Mouse (Mus musculus) left cerebral cortex, adult 2 months (tissue): ENCODE data around the gene Fignl1. TPM values are rescaled to one million over a fixed set of nuclear protein-coding genes. Genes with fewer than 3 reads are reported as not detected.

Source experiments
- DNase-seq, 2 experiments: peaks; one replicate each; pipeline ENCODE4 v3.0.0; 2021 to 2022; ENCODE audit warnings: low spot score in 2 of 2, mixed read lengths in 1 of 2; ENCODE audit errors: extremely low spot score in 1 of 2
- H3K27ac ChIP-seq: fragments of 200-600 bp; 2 replicates; pipeline ENCODE4 v1.8.1; 2022
- H3K4me3 ChIP-seq: fragments of 200-600 bp; 2 replicates; pipeline ENCODE4 v1.8.1; 2022
- CTCF ChIP-seq: fragments of 200-600 bp; IDR thresholded peaks from 2 replicates; pipeline ENCODE4 v1.8.1; 2022; ENCODE audit warnings: antibody characterized with exemption, mild to moderate bottlenecking, moderate library complexity
- intact Hi-C: fragments of 180-260 bp; cut with DNase I; formaldehyde crosslinking; loops from one replicate; pipeline ENCODE4 v1.15.1; 2025
- total RNA-seq, 2 experiments: library from RNA; stranded (reverse); gene quantifications; 2 replicates each; pipeline ENCODE4 v1.2.3; 2021

The Fignl1 gene
- total RNA-seq, 2 experiments from 2014 or later, result 0.77 to 1.0 TPM

DNA sequence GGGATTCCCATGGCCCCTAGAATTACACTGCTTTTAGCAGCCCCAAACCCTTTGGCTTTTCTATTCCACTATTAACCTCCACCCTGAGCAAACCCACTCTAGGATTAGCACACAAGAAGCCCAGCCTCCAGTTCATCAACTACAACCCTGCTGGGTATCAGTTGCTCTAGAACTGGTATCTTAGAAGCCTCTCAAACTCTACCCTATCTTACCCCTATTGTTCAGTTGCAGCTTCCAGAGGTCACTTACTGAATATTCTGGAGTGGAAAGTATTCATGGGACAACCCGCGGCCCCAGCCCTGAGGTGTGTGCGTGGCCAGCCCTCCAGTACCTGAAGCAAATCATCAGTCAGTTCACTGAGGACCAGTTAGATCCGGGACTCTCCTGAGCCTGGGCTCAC lies 34.4 kb downstream of the Fignl1 start:
- intact Hi-C loops, result no loop called here
- DNase-seq, result no peak
- no peak for TF ChIP-seq CTCF
- no peak overlapping the region for H3K27ac ChIP-seq
- no peak overlapping the region for H3K4me3 ChIP-seq

DNA sequence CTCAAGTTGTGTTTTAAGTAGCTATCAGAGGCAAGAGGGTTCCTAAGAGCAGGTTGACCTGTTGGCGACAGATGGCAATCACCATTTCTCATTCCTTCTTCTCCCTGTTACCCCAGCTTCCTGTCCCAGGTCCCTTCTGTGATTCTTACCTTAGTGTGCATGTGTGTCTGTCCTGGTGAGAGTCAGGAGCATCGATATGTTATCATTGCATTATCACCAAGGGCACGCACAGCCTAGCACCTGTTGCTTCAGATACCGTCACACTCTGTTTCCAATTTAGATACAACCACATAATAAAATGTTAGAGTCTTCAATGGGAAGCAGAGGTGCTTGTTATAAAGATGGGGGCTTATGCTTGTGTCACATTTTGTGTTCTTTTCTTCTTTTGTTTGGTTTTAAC lies 36.6 kb downstream of the Fignl1 start:
- DNase-seq, result no peak
- TF ChIP-seq CTCF, result no peak
- intact Hi-C loops, result no loop called here

DNA sequence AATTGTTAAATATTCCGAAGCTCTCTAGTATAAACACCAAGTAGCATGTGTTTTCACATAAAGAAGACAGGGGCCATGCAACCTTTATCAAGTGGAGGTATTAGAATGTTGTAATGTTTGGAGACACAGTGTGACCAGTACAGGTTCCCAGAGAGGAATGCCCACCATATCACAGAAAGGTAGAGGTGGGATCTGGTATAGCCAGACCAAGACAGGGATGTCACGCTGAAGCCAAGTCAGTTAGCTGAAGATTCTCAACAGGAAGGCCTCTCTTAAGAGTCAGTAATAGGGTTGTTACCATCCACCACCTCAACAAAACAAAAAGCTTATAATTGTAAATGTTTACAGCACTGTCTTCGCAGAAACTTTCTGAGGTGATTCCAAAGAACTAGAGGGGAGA lies 38.1 kb downstream of the Fignl1 start:
- no peak for DNase-seq
- no peak for TF ChIP-seq CTCF
- Histone ChIP-seq H3K27ac (no peak overlapping the region), H3K4me3 (no peak overlapping the region)
- intact Hi-C loops, result no loop called here

More for the DNA sequence above, 36.6 kb downstream of the Fignl1 start:
- Histone ChIP-seq H3K4me3 (no peak overlapping the region), H3K27ac (no peak overlapping the region)

DNA sequence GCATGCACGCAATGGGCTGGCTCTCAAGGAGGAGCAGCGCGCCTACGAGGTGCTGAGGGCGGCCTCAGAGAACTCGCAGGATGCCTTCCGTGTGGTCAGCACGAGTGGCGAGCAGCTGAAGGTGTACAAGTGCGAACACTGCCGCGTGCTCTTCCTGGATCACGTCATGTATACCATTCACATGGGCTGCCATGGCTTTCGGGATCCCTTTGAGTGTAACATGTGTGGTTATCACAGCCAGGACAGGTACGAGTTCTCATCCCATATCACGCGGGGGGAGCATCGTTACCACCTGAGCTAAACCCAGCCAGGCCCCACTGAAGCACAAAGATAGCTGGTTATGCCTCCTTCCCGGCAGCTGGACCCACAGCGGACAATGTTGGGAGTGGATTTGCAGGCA lies 39.5 kb downstream of the Fignl1 start:
- TF ChIP-seq CTCF, result no peak
- Histone ChIP-seq H3K4me3 (no peak overlapping the region), H3K27ac (no peak overlapping the region)
- intact Hi-C loops, result no loop called here
- no peak for DNase-seq

DNA sequence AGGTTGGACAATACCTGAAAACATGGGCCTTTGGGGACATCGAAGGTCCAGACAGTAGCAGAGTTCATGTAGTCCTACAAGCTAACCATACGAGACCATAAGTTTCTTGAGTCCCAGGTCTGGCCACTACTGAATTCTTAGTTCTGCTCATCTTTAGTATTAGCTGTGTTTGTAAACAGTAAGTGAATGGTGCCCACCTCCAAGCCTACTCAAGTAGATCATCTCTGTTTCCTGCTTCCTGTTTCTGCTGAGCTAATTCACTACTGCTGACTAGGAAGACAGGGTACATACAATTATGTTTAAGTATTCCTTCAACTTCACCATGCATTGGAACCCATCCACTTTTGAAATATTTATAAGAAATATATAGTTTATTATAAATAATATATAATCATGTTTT lies 40.7 kb downstream of the Fignl1 start:
- no peak overlapping the region for H3K27ac ChIP-seq
- DNase-seq, result no peak
- intact Hi-C loops, result no loop called here
- no peak overlapping the region for H3K4me3 ChIP-seq
- TF ChIP-seq CTCF, result no peak

DNA sequence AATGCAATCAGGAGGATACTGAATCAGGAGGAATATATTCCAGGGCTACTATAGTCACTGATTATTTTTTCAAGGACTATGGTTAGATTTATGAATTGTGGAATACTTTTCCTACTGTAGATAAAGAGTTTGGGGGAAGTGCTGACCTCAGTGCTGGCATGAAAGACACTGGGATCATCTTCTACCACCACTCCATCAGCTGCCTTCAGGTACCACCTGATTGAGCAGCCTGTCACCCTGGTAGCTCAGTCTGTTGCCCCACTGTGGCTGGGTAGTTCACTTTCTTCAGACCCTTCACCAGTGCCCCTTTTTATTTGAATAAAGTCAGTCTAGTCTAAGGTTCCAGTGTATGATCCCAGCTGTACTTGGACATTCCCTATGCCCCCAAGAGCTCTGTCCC lies 42.0 kb downstream of the Fignl1 start:
- no peak overlapping the region for H3K4me3 ChIP-seq

DNA sequence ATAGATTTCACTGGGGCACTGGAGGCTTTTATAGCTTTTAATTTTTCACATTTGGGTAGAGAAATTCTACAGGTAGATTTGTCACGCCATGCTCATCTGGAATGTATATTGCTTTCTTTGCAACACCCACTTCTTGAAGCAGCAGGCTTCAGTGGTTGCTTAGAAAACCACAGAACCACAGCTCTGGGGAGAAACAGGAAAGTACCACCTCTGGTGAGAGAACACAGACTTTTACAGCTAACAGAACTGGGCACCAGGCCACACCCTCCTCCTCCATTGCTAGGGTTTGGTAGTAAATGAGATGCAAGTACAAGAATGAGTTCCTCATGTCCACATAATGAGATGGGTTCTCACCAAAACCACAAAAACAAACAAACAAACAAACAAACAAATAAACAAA lies 42.7 kb downstream of the Fignl1 start:
- TF ChIP-seq CTCF, result no peak
- intact Hi-C loops, result no loop called here
- no peak for DNase-seq
- no peak overlapping the region for H3K27ac ChIP-seq
- H3K4me3 ChIP-seq, result no peak overlapping the region

More for the DNA sequence above, 42.0 kb downstream of the Fignl1 start:
- H3K27ac ChIP-seq, result no peak overlapping the region
- no peak for DNase-seq
- intact Hi-C loops, result no loop called here
- TF ChIP-seq CTCF, result no peak

DNA sequence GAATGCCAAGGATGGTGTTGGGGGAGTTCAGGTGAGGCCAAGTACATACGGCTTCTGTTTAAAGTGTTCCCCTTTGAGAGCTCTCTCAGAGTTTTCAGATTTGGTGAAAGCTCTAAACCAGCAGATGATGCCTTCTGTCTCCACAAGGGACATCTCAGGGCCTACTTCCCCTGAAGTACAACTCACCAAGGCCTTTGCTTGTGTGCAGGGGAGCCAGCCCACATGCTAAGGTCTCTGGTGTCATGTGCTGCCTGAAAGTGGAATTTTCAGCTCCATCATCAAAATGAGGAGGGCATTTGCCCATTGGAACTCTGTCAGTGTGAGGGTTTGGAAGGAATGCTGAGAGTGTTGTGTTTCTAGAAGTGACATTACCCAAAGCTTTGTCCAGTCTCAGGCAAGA lies 43.3 kb downstream of the Fignl1 start:
- no peak for DNase-seq
- intact Hi-C loops, result no loop called here
- H3K4me3 ChIP-seq, result no peak overlapping the region
- no peak for TF ChIP-seq CTCF
- H3K27ac ChIP-seq, result no peak overlapping the region

DNA sequence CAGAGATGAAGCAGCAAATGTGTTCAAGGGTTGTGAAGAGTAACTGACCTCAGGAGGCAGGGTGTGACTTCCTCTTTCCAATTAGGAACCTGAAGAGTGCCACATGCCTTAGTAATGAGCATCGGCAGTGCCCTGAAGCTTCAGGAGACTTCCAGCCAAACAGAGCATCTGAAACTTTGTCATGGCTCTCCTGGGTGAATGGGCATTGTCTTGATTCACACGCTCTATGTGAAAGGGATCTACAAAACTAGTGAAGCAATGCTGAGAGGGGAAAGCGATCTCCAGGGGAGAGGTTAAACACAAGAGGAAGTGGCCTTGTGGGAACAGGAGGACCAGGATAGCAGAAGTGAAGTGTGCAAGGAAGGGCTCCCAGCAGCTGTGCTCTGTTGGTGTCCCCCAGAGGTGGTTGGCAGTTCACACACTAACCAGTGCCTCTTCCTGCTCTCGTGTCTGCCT lies 45.5 kb downstream of the Fignl1 start:
- H3K4me3 ChIP-seq, result no peak overlapping the region
- intact Hi-C loops, result no loop called here
- no peak overlapping the region for H3K27ac ChIP-seq
- no peak for DNase-seq
- no peak for TF ChIP-seq CTCF

DNA sequence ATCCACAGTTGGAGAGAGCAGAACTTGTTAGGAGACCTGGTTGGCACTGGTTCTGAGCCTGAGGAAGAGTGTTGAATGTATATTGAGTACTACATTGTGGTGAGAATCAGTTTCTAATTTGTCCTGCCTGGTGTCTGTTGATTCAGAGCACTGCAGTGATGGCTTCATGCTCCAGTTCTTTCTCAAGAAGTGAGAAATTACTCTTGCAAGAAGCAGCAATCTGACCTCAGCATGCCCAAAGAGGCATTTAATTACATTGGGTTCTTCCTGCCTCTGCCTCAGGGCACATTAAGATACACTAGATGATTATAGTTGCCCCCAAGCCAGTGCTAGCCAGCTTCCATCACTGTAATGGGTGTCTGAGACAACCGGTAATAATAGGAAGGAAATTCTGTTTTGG lies 49.9 kb downstream of the Fignl1 start:
- intact Hi-C loops, result no loop called here
- Histone ChIP-seq H3K27ac (no peak overlapping the region), H3K4me3 (no peak overlapping the region)
- no peak for DNase-seq
- no peak for TF ChIP-seq CTCF

DNA sequence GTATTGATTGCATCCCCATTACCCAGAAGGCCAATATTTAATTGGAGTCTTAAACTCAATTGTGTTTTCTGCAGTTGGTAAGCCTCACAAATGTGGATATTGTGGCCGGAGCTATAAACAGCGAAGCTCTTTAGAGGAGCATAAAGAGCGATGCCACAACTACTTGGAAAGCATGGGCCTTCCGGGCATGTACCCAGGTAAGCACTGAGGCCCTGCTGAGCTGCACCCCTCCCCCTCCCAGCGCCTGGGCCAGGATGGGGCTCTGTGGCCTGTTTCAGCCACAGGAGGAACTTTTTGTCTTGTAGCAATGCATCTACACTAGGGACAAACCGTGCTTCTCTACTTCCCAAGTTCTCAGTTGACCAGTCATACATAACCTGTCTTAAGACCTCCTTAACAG lies 50.6 kb downstream of the Fignl1 start:
- DNase-seq, result no peak
- TF ChIP-seq CTCF, result no peak
- intact Hi-C loops, result no loop called here
- no peak overlapping the region for H3K27ac ChIP-seq
- no peak overlapping the region for H3K4me3 ChIP-seq

DNA sequence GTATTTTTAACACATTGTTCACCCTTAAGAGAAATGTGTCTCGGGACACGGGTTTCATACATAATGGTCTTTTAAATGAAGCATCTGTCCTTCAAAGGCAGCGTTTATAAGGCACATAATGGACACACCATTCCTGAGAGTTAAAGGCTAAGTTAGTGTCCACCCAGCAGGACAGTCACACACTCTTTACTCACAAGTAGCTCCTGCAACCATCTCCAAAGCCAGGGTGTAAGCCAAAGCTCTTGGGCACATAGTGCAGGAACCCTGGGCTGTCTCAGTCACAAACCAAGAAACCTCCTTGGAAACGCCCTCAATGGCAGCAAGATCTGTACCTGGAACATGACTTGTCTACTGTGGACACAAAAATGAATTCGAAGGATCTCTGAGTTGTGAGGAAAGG lies 55.9 kb downstream of the Fignl1 start:
- intact Hi-C loops, result no loop called here
- DNase-seq, result no peak
- Histone ChIP-seq H3K4me3 (no peak overlapping the region), H3K27ac (no peak overlapping the region)
- TF ChIP-seq CTCF, result no peak

DNA sequence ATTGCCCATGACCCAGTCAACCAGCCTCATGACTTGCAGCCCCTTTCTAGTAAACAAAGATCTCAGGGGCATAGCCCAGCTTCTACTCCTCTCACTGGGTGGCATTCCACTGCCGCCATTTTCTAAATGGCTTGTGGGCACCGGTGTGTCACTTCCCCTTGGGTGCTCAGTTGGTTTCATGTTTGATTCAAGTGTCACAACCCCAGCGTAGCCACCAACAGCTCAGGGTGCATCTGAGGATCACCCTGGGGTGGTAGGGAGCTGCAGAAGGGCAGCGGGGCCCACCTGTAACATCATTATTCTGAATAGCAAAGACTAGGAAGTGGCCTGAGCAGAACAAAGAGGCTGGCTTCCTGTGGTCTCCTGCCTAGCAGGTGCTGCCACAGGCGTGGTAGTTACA lies 57.7 kb downstream of the Fignl1 start:
- Histone ChIP-seq H3K4me3 (no peak overlapping the region), H3K27ac (no peak overlapping the region)
- DNase-seq, result no peak
- intact Hi-C loops, result no loop called here
- no peak for TF ChIP-seq CTCF

DNA sequence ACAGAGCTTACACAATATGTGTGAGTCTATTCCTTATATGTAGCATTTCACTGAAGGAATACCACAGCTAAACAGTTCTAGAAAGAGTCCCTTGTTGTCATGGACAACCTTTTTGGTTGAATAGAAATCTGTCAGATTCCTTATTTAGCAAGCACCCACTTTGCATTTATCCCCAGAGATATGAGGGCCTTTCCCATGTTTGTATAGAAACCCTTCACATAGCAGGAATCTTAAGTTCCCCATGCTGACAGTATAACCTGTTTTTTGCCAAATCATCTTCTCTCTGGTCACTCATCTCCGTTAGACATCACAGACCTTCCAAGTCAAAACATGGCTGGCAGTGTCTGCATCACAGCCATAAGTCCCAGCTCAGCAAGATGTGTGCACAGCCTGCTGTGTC lies 64.5 kb downstream of the Fignl1 start:
- H3K4me3 ChIP-seq, result no peak overlapping the region
- intact Hi-C loops, result no loop called here

More for the DNA sequence above, 64.5 kb downstream of the Fignl1 start:
- no peak for TF ChIP-seq CTCF
- no peak for DNase-seq
- no peak overlapping the region for H3K27ac ChIP-seq
